Mouse (Mus musculus) erythroblast, embryonic 14.5 days (primary cell): ENCODE results near the gene Adgrf1.

Experiments used
- GATA1 ChIP-seq: IDR thresholded peaks from 2 replicates; pipeline ENCODE4 v1.6.1; 2012; ENCODE audit warnings: low read length, inconsistent platforms, mixed read lengths
- TAL1 ChIP-seq: IDR thresholded peaks from 3 replicates; pipeline ENCODE4 v1.6.1; 2012; ENCODE audit warnings: low read length, inconsistent platforms, mixed read lengths

DNA sequence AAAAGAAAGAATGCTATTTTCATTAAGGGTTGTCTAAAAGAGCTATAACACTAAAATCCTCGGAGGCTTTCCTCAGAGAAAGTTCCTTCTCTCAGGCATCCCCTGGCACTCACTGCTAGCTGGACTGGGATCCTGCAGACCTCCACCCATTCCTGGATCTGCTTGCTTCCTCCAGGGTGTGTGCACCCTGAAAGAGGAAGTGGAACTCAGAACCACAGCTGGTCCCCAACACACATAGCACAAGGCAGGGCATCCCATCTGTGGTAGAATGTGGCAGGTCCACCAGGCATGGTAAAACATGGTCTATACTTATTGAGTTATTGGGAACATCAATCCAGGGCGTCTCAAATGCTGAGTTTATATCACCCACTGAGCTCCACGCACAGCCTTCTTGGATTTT lies 68.2 kb downstream of the Adgrf1 start:
- TF ChIP-seq TAL1 (no peak), GATA1 (no peak)
